14 mouse cellular contexts compared by ENCODE assay signal in the genomic region with DNA sequence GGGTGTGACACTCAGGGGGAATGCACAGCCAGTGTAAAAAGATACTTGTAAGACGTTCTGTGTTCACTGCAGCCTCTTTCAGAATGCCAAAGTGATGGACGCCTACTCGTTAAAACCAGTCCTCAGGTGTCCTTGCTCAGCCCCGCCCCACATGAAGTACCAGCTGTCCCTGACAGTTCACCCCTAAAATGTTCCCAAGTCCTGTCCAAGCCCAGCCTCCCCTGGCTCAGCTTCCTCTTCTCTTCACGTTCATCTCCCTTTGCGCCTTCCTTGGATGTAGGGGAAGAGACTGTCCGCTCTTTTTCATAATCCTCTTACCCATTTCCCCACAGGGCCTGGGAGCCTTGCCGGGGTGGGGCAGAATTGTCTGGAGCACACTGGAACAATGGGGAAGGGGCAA.
DNase-seq lines count a peak whose midpoint lies in the region; ATAC-seq lines count a peak whose summit lies in the region.
"Had no signal": no experiment of that assay in that cellular context is flagged by ENCODE, and none has a peak within 500 bp of the region (broad histone marks: within the 10 kb centered on the region; RNA-seq: fewer than 3 reads in every experiment).

No protein-coding gene starts in this region.

- H3K4me1 ChIP-seq in heart, embryonic 11.5 days (ENCODE audit: control insufficient read depth, insufficient read depth, low read length): 0 out of 2 replicates have a peak, but pooled peaks cover 3% of the 10 kb centered on the region
- peaks cover 26% of the 10 kb centered on the region for H3K4me1 ChIP-seq in embryonic facial prominence, embryonic 10.5 days
- peaks cover 13% of the 10 kb centered on the region; the same call in 1 of the 2 replicates for H3K4me1 ChIP-seq in stomach, embryonic 15.5 days

- H3K4me2 ChIP-seq in heart, embryonic 11.5 days: no peak overlapping the region
- H3K4me2 ChIP-seq in stomach, embryonic 15.5 days: no peak overlapping the region
- H3K4me2 ChIP-seq: limb, embryonic 13.5 days; midbrain, embryonic 15.5 days had no signal

- no peak overlapping the region for H3K9ac ChIP-seq in heart, embryonic 11.5 days (ENCODE audit: low read depth, low read length)
- no peak overlapping the region for H3K9ac ChIP-seq in stomach, embryonic 15.5 days
- H3K9ac ChIP-seq: limb, embryonic 13.5 days; midbrain, embryonic 15.5 days had no signal

- H3K4me3 ChIP-seq in heart, embryonic 11.5 days (ENCODE audit: low read depth, low read length): no peak overlapping the region
- no peak overlapping the region for H3K4me3 ChIP-seq in embryonic facial prominence, embryonic 10.5 days
- no peak overlapping the region for H3K4me3 ChIP-seq in stomach, embryonic 15.5 days (replicated peaks)
- H3K4me3 ChIP-seq: limb, embryonic 13.5 days; midbrain, embryonic 15.5 days had no signal

- H3K27ac ChIP-seq in heart, embryonic 11.5 days (ENCODE audit: low read depth, low read length): no peak overlapping the region
- H3K27ac ChIP-seq in embryonic facial prominence, embryonic 10.5 days (replicated peaks): 0 out of 2 replicates have a peak overlapping the region, but pooled peaks have one; percentile 37
- 0 out of 2 replicates have a peak overlapping the region, but pooled peaks have one; percentile 22 for H3K27ac ChIP-seq in stomach, embryonic 15.5 days
- H3K27ac ChIP-seq: limb, embryonic 13.5 days; midbrain, embryonic 15.5 days had no signal

- peak; percentile 92 for DNase-seq in heart, adult 11 months
- peak; percentile 43 for DNase-seq in left cerebral cortex, postnatal 4 days
- no peak for DNase-seq in left cerebral cortex, postnatal 25 days (ENCODE audit: low spot score in 2 of 2)
- no peak for DNase-seq in embryonic facial prominence, embryonic 10.5 days (ENCODE audit: low spot score)
- DNase-seq in layer of hippocampus, postnatal 14 days (ENCODE audit: low spot score in 2 of 2): no peak
- DNase-seq: B cell, adult 2 months; cerebellum, adult 9-11 months; heart, postnatal 14 days; right cerebral cortex, postnatal 14 days; thymus, postnatal 36 days had no signal

- ATAC-seq in heart, embryonic 11.5 days (replicated peaks; ENCODE audit: insufficient number of reproducible peaks, low FRiP score, low TSS enrichment): no peak
- no peak for ATAC-seq in stomach, embryonic 15.5 days (ENCODE audit: insufficient read depth, low FRiP score, low read depth)
- ATAC-seq: midbrain, embryonic 15.5 days had no signal

- no peaks in the 10 kb centered on the region for H3K27me3 ChIP-seq in heart, embryonic 11.5 days (ENCODE audit: control insufficient read depth, insufficient read depth, low read length)
- H3K27me3 ChIP-seq in embryonic facial prominence, embryonic 10.5 days (replicated peaks; ENCODE audit: low read depth, poor library complexity, severe bottlenecking): no peaks in the 10 kb centered on the region
- no peaks in the 10 kb centered on the region for H3K27me3 ChIP-seq in stomach, embryonic 15.5 days (replicated peaks)
- H3K27me3 ChIP-seq: limb, embryonic 13.5 days; midbrain, embryonic 15.5 days had no signal

- no peaks in the 10 kb centered on the region for H3K9me3 ChIP-seq in heart, embryonic 11.5 days (replicated peaks; ENCODE audit: control insufficient read depth, low read length)
- peaks cover 9% of the 10 kb centered on the region; the same call in 1 of the 2 replicates for H3K9me3 ChIP-seq in embryonic facial prominence, embryonic 10.5 days
- no peaks in the 10 kb centered on the region for H3K9me3 ChIP-seq in stomach, embryonic 15.5 days
- H3K9me3 ChIP-seq: midbrain, embryonic 15.5 days had no signal

- 80% methylated on average over 8 of the region's 8 CpGs for WGBS in heart, embryonic 11.5 days (ENCODE audit: insufficient replicate concordance)
- WGBS in embryonic facial prominence, embryonic 10.5 days: 84% methylated on average over 8 of the region's 8 CpGs
- 72% methylated on average over 8 of the region's 8 CpGs for WGBS in stomach, embryonic 15.5 days

- intact Hi-C loops in left cerebral cortex, postnatal 4 days (cut with DNase I): no loop called here
- intact Hi-C loops in left cerebral cortex, postnatal 25 days (cut with DNase I): no loop called here

- no peaks in the 10 kb centered on the region for H3K36me3 ChIP-seq in heart, embryonic 11.5 days (ENCODE audit: control insufficient read depth, insufficient read depth, low read length)
- H3K36me3 ChIP-seq in embryonic facial prominence, embryonic 10.5 days (replicated peaks): no peaks in the 10 kb centered on the region
- H3K36me3 ChIP-seq in stomach, embryonic 15.5 days: no peaks in the 10 kb centered on the region
- H3K36me3 ChIP-seq: limb, embryonic 13.5 days; midbrain, embryonic 15.5 days had no signal

Comparison
In these comparisons a context has a peak if more than half of its experiments do, and no peak if none do; other contexts are left out.
1. DNase-seq: peak in heart, adult 11 months (single experiment) and left cerebral cortex, postnatal 4 days (single experiment); none in left cerebral cortex, postnatal 25 days (0 of 2), embryonic facial prominence, embryonic 10.5 days (single experiment) and layer of hippocampus, postnatal 14 days (0 of 2).